Mouse (Mus musculus) MEL (cell line): Measurements from ENCODE around the gene Gm42715.

Experiments
- CTCF ChIP-seq, 3 experiments: IDR thresholded peaks in 2 of 3; conservative IDR thresholded peaks in 1 of 3; 2 replicates each; pipeline ENCODE4 v1.5.1; 2011 to 2012; ENCODE audit warnings: low read length in 3 of 3, low read depth in 2 of 3, mild to moderate bottlenecking in 2 of 3, improper control_type of control experiment in 1 of 3, inconsistent platforms in 1 of 3, mixed read lengths in 1 of 3, moderate library complexity in 1 of 3; ENCODE audit not compliant: control insufficient read depth in 1 of 3, insufficient read depth in 1 of 3, poor library complexity in 1 of 3, severe bottlenecking in 1 of 3
- HCFC1 ChIP-seq: IDR thresholded peaks from 2 replicates; pipeline ENCODE4 v1.6.1; 2012; ENCODE audit warnings: low read depth, mild to moderate bottlenecking, inconsistent platforms, low read length, improper control_type of control experiment, moderate library complexity
- MAFK ChIP-seq: IDR thresholded peaks from 2 replicates; pipeline ENCODE4 v1.6.1; 2011; ENCODE audit warnings: low read depth, mild to moderate bottlenecking, low read length, improper control_type of control experiment, borderline replicate concordance
- POLR2A ChIP-seq, 2 experiments: IDR thresholded peaks; 2 replicates each; pipeline ENCODE4 v1.6.1; 2011 to 2012; ENCODE audit warnings: low read length in 2 of 2, mild to moderate bottlenecking in 2 of 2, control low read depth in 1 of 2, improper control_type of control experiment in 1 of 2, low read depth in 1 of 2, moderate library complexity in 1 of 2; ENCODE audit not compliant: control insufficient read depth in 1 of 2, insufficient read depth in 1 of 2, poor library complexity in 1 of 2
- POLR2AphosphoS2 ChIP-seq: IDR thresholded peaks from 2 replicates; pipeline ENCODE4 v1.6.1; 2011; ENCODE audit warnings: low read length, improper control_type of control experiment
- POLR2AphosphoS5 ChIP-seq: IDR thresholded peaks from 2 replicates; pipeline ENCODE4 v1.6.1; 2012; ENCODE audit warnings: low read depth, borderline replicate concordance, mild to moderate bottlenecking, inconsistent platforms, low read length, moderate library complexity, mixed read lengths
- TAL1 ChIP-seq: IDR thresholded peaks from 2 replicates; pipeline ENCODE4 v1.6.1; 2012; ENCODE audit warnings: mild to moderate bottlenecking, inconsistent platforms, low read length, moderate library complexity, mixed read lengths
- TBP ChIP-seq: IDR thresholded peaks from 2 replicates; pipeline ENCODE4 v1.8.0; 2011; ENCODE audit warnings: low read depth, low read length, improper control_type of control experiment
- USF1 ChIP-seq: IDR thresholded peaks from 2 replicates; pipeline ENCODE4 v1.6.1; 2014; ENCODE audit warnings: low read depth, mild to moderate bottlenecking, inconsistent platforms, low read length, improper control_type of control experiment, moderate library complexity

DNA sequence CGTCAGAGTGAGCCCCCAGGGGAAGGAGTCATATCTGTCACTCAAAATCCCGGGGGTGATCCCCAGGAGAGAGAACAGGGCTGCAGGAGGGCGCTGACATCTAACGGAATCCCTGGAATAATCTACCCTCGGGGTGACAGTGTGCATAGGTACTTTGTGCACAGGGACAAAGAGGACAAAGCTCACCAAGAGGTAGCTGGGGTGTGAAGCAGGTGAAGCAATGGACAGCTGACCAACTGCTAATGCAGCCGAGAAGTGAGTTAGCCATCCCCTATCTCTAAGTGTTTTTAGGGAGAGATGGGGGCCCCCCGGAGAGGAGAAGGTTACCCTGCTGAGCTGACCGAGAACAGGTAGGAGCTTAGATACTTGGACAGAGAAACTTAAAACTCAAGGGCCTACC, 94.7 kb downstream of the Gm42715 start:
- TF ChIP-seq CTCF (IDR thresholded peaks at IDR 0.05 in 2 of 3, conservative IDR thresholded peaks at IDR 0.05 in 1 of 3; ENCODE audit: control insufficient read depth in 1 of 3, insufficient read depth in 1 of 3, low read depth in 2 of 3, low read length in 3 of 3, poor library complexity in 1 of 3, severe bottlenecking in 1 of 3) (no peak), TBP (no peak), POLR2A (IDR thresholded peaks at IDR 0.05; ENCODE audit: control insufficient read depth in 1 of 2, insufficient read depth in 1 of 2, low read depth in 1 of 2, low read length in 2 of 2, poor library complexity in 1 of 2) (no peak), MAFK (no peak), USF1 (no peak), HCFC1 (no peak), POLR2AphosphoS2 (no peak), TAL1 (no peak), POLR2AphosphoS5 (no peak)
